Mouse (Mus musculus): ENCODE results near the gene Sufu. TPM values are rescaled to one million over a fixed set of nuclear protein-coding genes. Genes with fewer than 3 reads are reported as not detected.

The Sufu gene
- polyA plus RNA-seq, 1 experiment from 2014 or later: 49.1 TPM

GRCm38 (mm10) chr19:46509736-46510135 lies 113.0 kb downstream of the Sufu start:
- peaks cover 58% of the 10 kb centered on the region for H3K4me1 ChIP-seq (replicated peaks)
- no peak overlapping the region for H3K27ac ChIP-seq
- no peak for DNase-seq (ENCODE audit: low spot score)
- H3K4me3 ChIP-seq: peak overlapping the region; percentile 16; the same call in 1 of the 2 replicates
- 87% methylated on average over 4 of the region's 4 CpGs for WGBS
- peaks cover 100% of the 10 kb centered on the region for H3K36me3 ChIP-seq
- no peaks in the 10 kb centered on the region for H3K9me3 ChIP-seq
- H3K27me3 ChIP-seq (ENCODE audit: insufficient read depth, poor library complexity, severe bottlenecking): no peaks in the 10 kb centered on the region

DNA sequence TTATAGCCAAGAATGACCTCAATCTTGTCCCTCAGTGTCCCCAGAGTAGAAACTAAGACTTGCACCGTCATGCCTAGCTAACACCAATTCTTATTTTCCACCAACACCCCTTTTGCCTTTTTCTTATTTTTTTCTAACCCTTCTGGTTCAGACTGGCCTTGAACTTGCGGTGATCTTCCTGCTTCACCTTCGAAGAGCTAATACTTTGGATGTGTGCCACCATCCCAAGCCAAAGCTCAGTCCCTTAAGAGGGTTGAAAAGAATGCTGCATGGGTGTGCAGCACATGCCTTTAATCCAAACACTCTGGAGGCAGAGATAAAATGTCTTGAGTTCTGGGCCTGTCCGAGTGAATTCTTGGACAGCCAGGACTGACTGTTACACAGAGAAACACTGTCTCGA lies 113.7 kb downstream of the Sufu start:
- Histone ChIP-seq H3K4me3 (no peak overlapping the region), H3K4me1 (replicated peaks) (peaks cover 55% of the 10 kb centered on the region), H3K27ac (no peak overlapping the region; the same call in 1 of the 2 replicates), H3K27me3 (ENCODE audit: insufficient read depth, poor library complexity, severe bottlenecking) (no peaks in the 10 kb centered on the region), H3K36me3 (peaks cover 100% of the 10 kb centered on the region), H3K9me3 (no peaks in the 10 kb centered on the region)
- DNase-seq (ENCODE audit: low spot score): no peak
- WGBS: 90% methylated on average over 5 of the region's 5 CpGs

GRCm38 (mm10) chr19:46510824-46511223 lies 114.1 kb downstream of the Sufu start:
- no peak overlapping the region for H3K27ac ChIP-seq
- H3K9me3 ChIP-seq: no peaks in the 10 kb centered on the region
- peaks cover 100% of the 10 kb centered on the region for H3K36me3 ChIP-seq
- WGBS: 70% methylated on average over 3 of the region's 3 CpGs
- no peak overlapping the region for H3K4me3 ChIP-seq
- no peak for DNase-seq (ENCODE audit: low spot score)
- H3K27me3 ChIP-seq (ENCODE audit: insufficient read depth, poor library complexity, severe bottlenecking): no peaks in the 10 kb centered on the region
- peaks cover 52% of the 10 kb centered on the region for H3K4me1 ChIP-seq (replicated peaks)

DNA sequence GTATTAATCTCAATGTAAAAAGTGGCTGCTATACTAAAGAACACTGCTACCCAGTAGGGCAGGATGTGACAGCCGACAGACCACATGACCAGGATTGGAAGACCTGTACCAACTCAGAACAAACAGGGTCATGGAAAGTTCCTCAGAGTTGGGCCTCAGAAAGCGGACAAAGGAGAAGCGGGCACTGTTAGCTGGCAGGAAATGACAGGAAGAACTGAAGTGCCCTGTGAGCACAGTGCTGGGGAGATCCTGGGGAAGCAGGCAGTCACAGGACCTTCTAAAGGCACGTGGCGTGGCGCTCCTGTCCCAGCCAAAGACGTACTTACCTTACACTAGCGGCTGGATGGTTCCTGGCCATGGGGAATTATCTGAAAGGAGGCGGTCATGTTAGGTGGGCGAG lies 114.6 kb downstream of the Sufu start:
- DNase-seq (ENCODE audit: low spot score): no peak
- Histone ChIP-seq H3K4me1 (replicated peaks) (peaks cover 48% of the 10 kb centered on the region), H3K9me3 (no peaks in the 10 kb centered on the region), H3K27me3 (ENCODE audit: insufficient read depth, poor library complexity, severe bottlenecking) (no peaks in the 10 kb centered on the region), H3K36me3 (peaks cover 100% of the 10 kb centered on the region), H3K27ac (peak overlapping the region; percentile 2; the same call in 1 of the 2 replicates), H3K4me3 (no peak overlapping the region)
- WGBS: 89% methylated on average over 10 of the region's 10 CpGs

DNA sequence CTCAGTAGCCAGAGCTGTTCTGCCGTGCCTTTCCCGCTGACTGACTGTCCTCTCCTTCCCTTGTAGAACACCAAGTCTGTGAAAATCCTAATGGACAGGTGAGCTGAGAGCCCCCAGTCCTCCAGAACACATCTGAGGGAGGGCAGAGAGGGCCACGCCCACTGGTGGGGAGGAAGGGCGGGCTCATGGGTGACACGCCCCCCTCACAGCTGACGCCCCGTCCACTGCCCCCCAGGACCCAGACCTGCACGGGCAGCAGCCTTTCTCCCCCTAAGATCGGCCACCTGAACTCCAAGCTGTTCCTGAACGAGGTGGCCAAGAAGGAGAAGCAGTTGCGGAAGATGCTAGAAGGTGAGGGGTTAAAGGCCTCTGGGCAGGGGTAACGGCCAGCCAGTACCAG lies 117.7 kb downstream of the Sufu start:
- Histone ChIP-seq H3K4me1 (replicated peaks) (peaks cover 47% of the 10 kb centered on the region), H3K36me3 (peaks cover 79% of the 10 kb centered on the region), H3K27me3 (ENCODE audit: insufficient read depth, poor library complexity, severe bottlenecking) (no peaks in the 10 kb centered on the region), H3K4me3 (no peak overlapping the region), H3K9me3 (no peaks in the 10 kb centered on the region), H3K27ac (no peak overlapping the region)
- 83% methylated on average over 12 of the region's 12 CpGs for WGBS
- peak; percentile 3 for DNase-seq (ENCODE audit: low spot score)

GRCm38 (mm10) chr19:46515287-46515821 lies 118.7 kb downstream of the Sufu start:
- no peaks in the 10 kb centered on the region for H3K27me3 ChIP-seq (ENCODE audit: insufficient read depth, poor library complexity, severe bottlenecking)
- H3K27ac ChIP-seq: no peak overlapping the region
- 90% methylated on average over 24 of the region's 24 CpGs for WGBS
- DNase-seq (ENCODE audit: low spot score): no peak
- H3K4me3 ChIP-seq: no peak overlapping the region
- H3K9me3 ChIP-seq: no peaks in the 10 kb centered on the region
- H3K36me3 ChIP-seq: peaks cover 70% of the 10 kb centered on the region
- H3K4me1 ChIP-seq (replicated peaks): peaks cover 47% of the 10 kb centered on the region

- H3K27me3 ChIP-seq (ENCODE audit: insufficient read depth, poor library complexity, severe bottlenecking): no peaks in the 10 kb centered on the region
- H3K36me3 ChIP-seq: peaks cover 54% of the 10 kb centered on the region
- WGBS: 61% methylated on average over 3 of the region's 3 CpGs
- peak; percentile 7 for DNase-seq (ENCODE audit: low spot score)
- H3K4me3 ChIP-seq: no peak overlapping the region
- H3K27ac ChIP-seq: peak overlapping the region; percentile 85; the same call in 1 of the 2 replicates
- peaks cover 52% of the 10 kb centered on the region for H3K4me1 ChIP-seq (replicated peaks)
- no peaks in the 10 kb centered on the region for H3K9me3 ChIP-seq
These were observed 120.2 kb downstream of the Sufu start for GRCm38 (mm10) chr19:46516667-46517528.

DNA sequence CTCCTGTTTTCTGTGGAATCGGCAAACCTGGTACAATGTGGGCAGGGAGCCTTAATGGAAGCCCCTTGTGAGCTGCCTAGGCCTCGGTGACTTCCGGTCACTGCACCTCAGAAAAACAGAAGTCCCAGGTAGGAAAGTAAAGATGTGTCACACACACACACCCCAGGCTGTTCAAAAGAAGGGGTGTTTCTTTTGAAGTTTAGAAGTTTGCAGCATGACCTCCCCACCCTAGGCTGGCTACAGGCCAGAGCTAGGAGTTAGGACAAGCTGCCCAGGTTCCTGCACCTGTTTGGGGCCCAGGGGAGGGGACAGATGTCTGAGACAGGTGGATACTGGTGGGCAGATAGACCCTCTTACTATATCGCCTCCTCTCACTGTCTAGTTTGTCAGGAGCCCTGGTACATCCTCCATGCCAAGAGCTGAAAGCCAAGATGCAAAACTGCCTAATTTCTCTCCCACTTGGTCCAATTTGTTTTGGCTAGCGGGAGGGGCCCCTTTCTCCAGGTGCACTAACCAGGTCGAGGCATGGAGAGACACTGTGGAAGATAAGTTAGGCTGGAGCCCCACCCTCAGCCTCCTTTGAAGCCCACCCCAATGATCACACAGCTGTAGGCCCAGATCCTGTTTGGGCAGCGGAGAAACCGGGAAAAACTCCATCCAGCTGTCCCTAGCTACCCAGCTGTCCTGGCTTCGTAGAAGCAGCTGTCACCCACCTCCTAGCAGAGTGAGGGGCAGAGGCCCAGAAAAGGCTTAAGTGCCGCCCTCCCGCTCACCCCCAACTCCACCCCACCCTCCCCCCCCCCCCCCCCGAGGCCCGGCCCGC lies 121.0 kb downstream of the Sufu start:
- Histone ChIP-seq H3K4me3 (peak overlapping the region; percentile 37), H3K4me1 (replicated peaks) (peaks cover 60% of the 10 kb centered on the region), H3K27me3 (ENCODE audit: insufficient read depth, poor library complexity, severe bottlenecking) (no peaks in the 10 kb centered on the region), H3K27ac (peak overlapping the region; percentile 85), H3K36me3 (peaks cover 46% of the 10 kb centered on the region), H3K9me3 (no peaks in the 10 kb centered on the region)
- WGBS: 22% methylated on average over 14 of the region's 14 CpGs
- DNase-seq (ENCODE audit: low spot score): peak; percentile 53

- H3K36me3 ChIP-seq: peaks cover 40% of the 10 kb centered on the region
- no peaks in the 10 kb centered on the region for H3K27me3 ChIP-seq (ENCODE audit: insufficient read depth, poor library complexity, severe bottlenecking)
- peaks cover 66% of the 10 kb centered on the region for H3K4me1 ChIP-seq (replicated peaks)
- DNase-seq (ENCODE audit: low spot score): peak; percentile 80
- H3K9me3 ChIP-seq: no peaks in the 10 kb centered on the region
- peak overlapping the region; percentile 37 for H3K4me3 ChIP-seq
- WGBS: 2% methylated on average over 13 of the region's 13 CpGs
- peak overlapping the region; percentile 85 for H3K27ac ChIP-seq
These were observed 121.7 kb downstream of the Sufu start for GRCm38 (mm10) chr19:46518352-46518787.

- H3K4me1 ChIP-seq (replicated peaks): peaks cover 73% of the 10 kb centered on the region
- DNase-seq (ENCODE audit: low spot score): peak; percentile 30
- H3K27ac ChIP-seq: peak overlapping the region; percentile 85
- H3K9me3 ChIP-seq: no peaks in the 10 kb centered on the region
- H3K27me3 ChIP-seq (ENCODE audit: insufficient read depth, poor library complexity, severe bottlenecking): no peaks in the 10 kb centered on the region
- peak overlapping the region; percentile 37 for H3K4me3 ChIP-seq
- 7% methylated on average over 5 of the region's 5 CpGs for WGBS
- peaks cover 33% of the 10 kb centered on the region for H3K36me3 ChIP-seq
These were observed 122.3 kb downstream of the Sufu start for GRCm38 (mm10) chr19:46518828-46519621.

- no peaks in the 10 kb centered on the region for H3K9me3 ChIP-seq
- DNase-seq (ENCODE audit: low spot score): no peak
- H3K4me3 ChIP-seq: no peak overlapping the region
- no peaks in the 10 kb centered on the region for H3K27me3 ChIP-seq (ENCODE audit: insufficient read depth, poor library complexity, severe bottlenecking)
- peaks cover 6% of the 10 kb centered on the region for H3K36me3 ChIP-seq
- H3K4me1 ChIP-seq (replicated peaks): peaks cover 91% of the 10 kb centered on the region
- H3K27ac ChIP-seq: no peak overlapping the region
These were observed 125.0 kb downstream of the Sufu start for GRCm38 (mm10) chr19:46521698-46522097.

DNA sequence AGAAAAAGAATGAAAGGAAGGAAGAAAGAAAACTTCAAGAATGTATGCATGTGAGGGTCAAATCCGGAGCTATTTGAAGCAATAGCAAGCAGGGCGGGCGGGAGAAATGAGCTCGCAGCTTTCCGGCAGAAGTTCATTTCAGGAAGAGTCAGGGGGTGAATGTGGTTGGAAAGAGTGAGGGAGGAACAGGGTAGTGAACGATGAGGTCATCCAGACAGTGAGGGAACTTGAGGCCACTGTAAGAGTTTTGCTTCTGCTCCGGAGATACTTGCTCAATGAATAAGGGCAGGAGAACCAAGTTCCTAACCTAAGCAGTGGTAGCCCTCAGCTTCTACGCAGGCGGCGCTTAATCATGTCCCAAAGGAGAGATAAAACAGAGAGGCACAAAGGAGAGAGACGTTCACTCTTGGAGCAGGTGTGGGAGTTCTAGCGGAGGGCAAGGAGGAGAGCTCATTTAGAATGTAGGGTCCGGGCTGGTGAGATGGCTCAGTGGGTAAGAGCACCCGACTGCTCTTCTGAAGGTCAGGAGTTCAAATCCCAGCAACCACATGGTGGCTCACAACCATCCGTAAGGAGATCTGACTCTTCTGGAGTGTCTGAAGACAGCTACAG lies 125.8 kb downstream of the Sufu start:
- Histone ChIP-seq H3K27ac (peak overlapping the region; percentile 72), H3K4me1 (replicated peaks) (peaks cover 91% of the 10 kb centered on the region), H3K9me3 (no peaks in the 10 kb centered on the region), H3K36me3 (no peaks in the 10 kb centered on the region), H3K27me3 (ENCODE audit: insufficient read depth, poor library complexity, severe bottlenecking) (no peaks in the 10 kb centered on the region), H3K4me3 (no peak overlapping the region)
- DNase-seq (ENCODE audit: low spot score): no peak
- WGBS: 46% methylated on average over 15 of the region's 15 CpGs
